Mouse (Mus musculus): ENCODE measurements around the gene Tspan32.

The Tspan32 gene

GRCm38 (mm10) chr7:143008370-143008926 lies 3.6 kb downstream of the Tspan32 start:
- DNase-seq: peak; percentile 56

DNA sequence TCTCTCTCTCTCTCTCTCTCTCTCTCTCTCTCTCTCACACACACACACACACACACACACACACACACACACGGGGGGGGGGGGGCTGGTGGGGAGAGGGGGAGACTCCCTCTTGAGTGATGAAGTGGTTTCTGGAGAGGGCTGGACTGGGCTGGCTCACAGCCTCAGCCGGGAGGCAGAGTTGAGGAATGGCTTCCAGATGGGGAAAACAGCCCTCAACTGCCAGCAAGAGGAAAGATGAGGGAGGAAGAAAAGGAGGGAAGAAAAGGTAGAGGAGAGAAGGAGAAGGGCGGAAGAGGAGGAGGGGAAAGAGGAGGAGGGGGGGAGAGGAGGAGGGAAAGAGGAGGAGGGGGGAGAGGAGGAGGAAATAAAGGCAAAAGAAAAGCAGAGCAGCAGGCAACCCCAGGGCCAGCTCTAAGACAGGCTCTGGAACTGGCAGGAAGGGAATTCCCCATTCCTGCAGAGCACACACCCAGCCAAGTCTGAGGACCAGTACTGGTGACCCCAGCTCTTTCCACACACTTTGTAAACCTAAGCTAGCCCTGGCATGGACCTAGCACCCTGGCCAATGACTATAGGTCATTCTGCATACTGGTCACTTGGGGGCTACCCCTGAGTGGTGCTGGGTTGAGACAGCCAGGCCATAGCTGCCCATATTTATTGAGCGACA lies 4.3 kb downstream of the Tspan32 start:
- DNase-seq: peak; percentile 73

DNA sequence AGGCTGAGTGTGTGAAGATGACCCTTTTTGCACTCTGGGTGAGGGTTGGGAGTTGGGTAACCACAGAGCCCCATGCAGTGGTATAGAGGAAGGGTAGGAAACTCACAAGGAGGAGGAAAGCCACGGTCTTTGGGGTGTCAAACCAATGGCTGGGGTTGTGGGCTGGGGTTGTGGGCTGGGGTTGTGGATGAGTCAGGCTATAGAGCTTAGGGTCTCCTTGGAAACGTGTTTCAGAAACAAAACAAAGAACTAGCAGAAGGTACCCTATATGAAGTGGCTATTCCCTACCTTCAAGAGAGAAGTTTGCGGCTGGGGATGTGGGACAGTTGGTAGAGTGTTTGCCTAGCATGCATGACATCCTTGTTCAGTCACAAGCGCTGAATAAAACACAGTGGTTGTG lies 5.2 kb downstream of the Tspan32 start:
- DNase-seq: no peak

DNA sequence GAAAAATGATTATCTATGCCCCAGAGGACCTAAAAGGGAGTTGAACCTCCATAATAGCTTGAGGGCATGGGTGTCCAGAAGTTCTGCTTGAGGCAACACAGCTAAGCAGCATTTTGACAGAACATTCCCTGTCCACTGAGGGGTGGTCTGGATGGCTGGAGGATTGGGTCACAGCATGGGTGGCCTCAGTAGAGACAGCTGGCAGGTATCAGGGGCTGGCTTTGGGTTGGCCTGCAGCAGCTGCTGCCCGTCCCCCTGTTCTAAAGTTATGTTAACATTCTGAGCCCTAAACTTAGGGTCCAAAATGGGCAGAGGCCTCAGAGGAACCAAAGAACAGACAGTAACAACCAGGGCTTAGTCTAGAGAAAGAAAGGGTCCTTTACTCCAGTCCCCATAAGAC lies 6.4 kb downstream of the Tspan32 start:
- DNase-seq: no peak

DNA sequence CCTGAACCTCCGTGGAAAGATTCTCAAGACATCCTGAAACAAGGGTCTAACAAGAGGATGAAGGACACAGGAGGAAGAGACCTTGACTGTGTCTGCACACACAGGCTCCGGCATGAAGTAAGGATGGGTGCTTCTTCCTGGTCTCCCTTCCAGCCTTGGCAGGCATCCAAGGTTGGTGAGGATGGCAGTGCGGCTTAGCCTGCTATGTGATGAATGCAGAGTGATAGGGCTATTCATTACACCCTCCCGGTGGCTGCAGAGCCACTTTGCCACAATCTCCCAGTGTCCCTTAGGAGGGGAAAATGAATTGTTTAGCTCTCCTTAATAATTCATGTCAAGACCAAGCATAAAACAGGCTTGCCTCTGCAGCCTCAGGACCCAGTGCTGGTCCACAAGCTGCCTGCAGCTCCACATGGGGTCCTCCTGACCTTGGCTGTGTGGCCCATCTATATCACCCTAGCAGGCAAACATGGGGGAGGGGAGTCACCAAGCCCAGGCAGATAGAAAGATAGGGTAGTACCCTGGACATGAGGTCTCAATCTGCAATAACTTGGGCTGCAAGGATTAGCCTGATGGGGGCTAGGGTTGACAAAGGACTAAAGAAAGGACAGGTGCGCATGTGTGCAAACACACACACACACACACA lies 7.5 kb downstream of the Tspan32 start:
- no peak for DNase-seq

DNA sequence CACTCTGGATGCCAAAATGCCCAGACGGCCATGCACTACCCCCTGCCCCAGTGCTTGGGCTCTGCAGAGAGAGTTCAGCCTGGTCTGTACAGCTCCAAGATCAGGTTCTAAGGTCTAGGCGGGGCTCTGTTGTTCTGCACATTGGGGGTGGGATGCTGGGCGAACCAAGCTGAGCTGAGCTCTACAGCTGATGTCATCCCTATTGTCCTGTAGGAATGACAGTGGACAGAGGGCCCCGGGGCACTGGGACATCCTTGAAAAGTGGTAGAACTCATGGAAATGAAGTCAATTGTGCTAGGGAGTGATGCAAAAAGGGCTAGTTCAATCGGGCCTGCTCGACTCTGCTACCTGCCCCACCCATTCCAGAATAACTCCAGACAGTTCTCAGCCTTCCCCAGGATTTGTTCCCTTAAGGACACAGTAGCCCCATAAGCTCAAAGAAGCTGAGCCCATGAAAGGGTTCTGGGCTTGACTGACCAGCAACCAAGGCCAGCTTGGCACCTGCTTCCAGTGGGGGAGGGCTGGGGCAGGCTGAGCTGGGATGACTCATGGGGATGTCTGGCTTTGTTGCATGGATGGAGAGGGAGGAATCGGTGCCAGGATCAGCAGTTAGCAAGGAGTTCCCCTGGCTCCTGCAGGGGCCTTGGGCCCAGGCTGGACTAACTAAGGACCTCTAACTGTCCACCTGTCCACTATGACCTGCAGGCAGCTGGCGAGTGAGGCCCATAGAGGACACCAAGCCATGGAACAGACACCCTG lies 8.8 kb downstream of the Tspan32 start:
- DNase-seq: no peak

DNA sequence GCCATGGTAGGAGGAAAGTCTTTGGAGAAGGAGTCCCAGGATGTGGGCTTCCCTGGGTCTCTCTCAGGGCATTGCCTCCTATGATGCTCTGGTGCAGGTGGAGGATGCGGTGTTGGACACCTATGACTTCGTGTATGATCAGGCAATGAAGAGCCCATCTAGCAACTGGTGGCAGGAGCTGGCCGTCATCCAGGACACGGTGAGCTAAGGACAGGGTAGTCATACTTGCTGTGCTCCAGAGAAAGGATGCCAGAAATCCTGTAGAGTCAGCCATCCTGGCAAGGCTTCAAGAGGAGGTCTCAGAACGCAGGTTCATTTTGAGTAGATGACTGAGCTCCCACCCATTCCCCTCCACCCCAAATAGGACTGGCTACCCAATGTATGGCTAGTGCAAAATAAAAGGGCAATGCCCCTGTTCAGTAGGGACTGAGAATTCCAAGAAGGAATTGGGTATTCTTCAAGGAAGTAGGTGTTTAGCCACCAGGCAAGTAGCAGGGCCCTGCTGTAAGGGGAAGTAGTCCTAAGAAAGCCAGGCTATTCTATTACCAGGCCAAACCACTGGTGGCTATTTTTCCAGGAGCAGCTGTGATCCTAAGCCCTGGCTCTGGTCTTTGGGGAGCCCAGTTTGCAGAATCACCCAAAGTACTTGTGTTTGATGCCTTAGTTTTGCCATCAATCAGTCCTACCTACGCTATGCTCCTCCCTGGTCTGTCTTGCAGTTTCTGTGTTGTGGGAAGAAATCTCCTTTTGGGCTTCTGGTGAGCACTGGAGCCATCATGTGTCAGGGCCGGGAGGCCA lies 10.2 kb downstream of the Tspan32 start:
- DNase-seq: no peak

DNA sequence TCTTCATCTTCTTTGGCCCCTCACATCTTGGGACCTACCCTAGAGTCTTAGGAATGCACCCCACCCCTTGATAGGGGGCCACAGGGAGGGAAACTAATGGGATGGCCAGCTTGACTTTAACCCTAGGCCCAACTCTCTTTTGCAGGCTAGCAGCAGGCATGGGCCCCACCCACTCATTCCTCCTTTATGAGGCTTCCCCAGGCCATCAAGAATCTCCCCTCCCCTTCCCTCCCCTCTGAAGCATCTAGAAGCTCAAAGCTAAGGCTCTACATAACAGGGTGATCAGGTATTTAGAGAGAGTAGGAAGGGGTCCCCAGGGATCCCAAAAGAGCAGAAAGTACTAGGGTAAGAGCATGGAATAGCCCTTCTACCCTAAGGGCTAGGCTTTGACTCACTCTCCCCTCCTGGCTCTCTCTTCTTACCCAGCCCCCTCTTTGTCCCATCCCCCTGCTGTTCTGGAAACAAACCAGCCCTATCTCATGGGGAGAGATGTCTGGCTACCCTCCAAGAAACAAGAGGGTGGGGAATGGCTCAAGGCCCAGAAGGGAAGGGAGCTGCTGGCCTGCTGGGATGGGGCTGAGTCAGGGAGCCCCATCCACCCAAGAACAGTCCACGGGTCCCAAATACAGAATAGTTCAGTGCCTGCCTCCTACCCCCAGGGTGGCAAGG lies 11.0 kb downstream of the Tspan32 start:
- no peak for DNase-seq

GRCm38 (mm10) chr7:143016424-143017142 lies 11.7 kb downstream of the Tspan32 start:
- DNase-seq: no peak

- no peak for DNase-seq
Measured at GRCm38 (mm10) chr7:143017181-143017580, 12.3 kb downstream of the Tspan32 start.

- DNase-seq: no peak
Measured at GRCm38 (mm10) chr7:143020040-143020439, 15.2 kb downstream of the Tspan32 start.

- no peak for DNase-seq
Measured at GRCm38 (mm10) chr7:143020764-143021163, 15.9 kb downstream of the Tspan32 start.

DNA sequence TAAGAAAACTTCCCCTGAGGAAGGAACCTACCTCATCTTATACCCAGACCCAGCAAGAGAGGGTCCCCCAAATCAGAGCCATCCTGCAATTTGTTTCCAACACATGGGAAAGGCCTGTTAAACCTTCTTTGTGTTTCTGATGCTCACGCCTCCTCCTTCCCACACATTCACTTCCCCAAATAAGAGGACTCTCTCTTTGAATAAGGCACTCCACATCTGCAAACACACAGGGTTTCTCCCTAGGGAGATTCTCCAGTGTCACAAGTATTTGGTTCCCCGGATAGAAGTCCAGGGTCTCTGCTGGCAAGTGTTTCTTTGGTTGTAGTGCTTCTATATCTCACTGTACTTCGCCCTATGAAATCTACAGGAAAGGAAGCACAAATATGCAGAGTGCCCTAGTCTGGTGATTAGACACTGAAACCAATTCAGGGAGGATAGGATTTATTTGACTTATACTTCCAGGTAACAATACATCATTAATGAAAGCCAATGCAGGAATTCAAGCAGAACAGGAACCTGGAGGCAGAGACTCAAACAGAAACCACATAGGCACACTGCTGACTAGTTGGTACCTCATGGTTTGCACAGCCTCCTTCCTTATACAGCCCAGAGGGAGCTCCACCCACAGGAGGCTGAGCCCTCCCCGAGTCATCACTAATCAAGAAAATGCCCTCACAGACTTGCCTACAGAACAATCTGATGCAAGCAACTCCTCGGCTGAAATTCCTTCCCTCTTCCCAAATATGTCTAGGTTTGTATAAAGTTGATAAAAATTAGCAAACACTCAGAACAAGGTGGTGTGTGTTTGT lies 16.7 kb downstream of the Tspan32 start:
- no peak for DNase-seq

- DNase-seq: no peak
Measured at GRCm38 (mm10) chr7:143023499-143023898, 18.7 kb downstream of the Tspan32 start.

DNA sequence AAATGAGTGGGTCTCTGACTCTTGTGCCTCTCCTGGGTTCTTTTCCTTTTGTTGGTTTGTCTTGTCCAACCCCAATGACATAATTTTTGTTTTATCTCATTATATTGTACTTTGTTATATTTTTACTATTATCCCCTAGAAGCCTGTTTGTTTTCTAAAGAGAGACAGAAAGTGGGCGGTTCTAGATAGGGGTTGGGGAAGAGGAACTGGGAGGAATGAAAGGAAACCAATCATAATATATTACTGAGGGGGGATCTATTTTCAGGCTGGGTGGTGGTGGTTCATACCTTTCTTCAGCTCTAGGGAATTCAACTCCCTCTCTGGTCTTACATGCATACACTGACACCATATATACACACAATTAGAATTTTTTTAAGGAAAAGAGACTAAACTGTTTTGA lies 19.4 kb downstream of the Tspan32 start:
- no peak for DNase-seq

GRCm38 (mm10) chr7:143025496-143025895 lies 20.6 kb downstream of the Tspan32 start:
- DNase-seq: no peak

GRCm38 (mm10) chr7:143027196-143027595 lies 22.4 kb downstream of the Tspan32 start:
- no peak for DNase-seq

DNA sequence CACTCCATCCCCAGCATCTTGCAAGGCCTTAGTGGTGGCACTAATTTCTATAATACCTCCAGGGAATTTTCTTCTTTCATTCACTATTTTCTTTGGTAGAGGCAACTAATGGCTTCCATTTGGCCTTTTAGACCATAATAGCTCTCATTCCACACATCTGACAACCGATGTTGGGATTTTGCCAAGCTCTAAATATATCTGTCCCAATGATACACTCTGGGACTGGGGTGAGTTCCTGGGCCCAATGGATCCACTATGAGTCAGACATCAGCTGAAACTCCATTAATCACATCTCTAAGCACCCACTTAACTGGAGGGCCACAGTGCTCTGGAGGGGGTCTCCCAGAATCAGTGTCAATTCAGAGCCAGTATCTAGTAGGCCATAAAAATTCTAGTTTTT lies 27.0 kb downstream of the Tspan32 start:
- DNase-seq: no peak

- no peak for DNase-seq
Measured at GRCm38 (mm10) chr7:143033581-143033980, 28.7 kb downstream of the Tspan32 start.

DNA sequence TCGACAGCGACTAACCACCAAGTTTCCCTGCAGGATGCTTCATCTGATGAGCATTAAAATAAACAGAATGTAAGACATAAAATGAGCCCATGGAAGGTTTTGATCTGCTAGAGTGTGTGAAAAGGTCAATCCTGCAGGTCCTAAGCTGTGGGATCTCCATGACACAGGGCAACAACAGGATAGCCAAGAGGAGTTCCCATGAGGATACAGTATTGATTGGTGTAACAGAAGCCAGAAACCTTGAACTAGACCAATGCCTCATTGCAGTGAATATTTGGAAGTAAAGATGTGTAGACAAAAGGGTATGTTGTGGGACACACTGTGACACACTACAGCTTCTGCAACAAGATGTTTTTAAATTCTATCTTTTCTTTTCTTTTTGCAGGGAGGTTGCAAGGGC lies 29.3 kb downstream of the Tspan32 start:
- no peak for DNase-seq

Data from embryo, embryonic 11 days (tissue).